Mouse (Mus musculus) C2C12 (cell line): ENCODE data around the gene Ica1. TPM values are rescaled to one million over a fixed set of nuclear protein-coding genes. Genes with fewer than 3 reads are reported as not detected.

Experiments
- H3K27me3 ChIP-seq: one replicate; pipeline ENCODE4 v1.6.1; 2011; ENCODE audit not compliant: control insufficient read depth, insufficient read depth, insufficient read length
- H3K36me3 ChIP-seq: one replicate; pipeline ENCODE4 v1.6.1; 2011; ENCODE audit not compliant: control insufficient read depth, insufficient read depth
- H3K4me3 ChIP-seq: one replicate; pipeline ENCODE4 v1.5.1; 2011; ENCODE audit warnings: mild to moderate bottlenecking, control low read depth; ENCODE audit not compliant: poor library complexity, insufficient read depth, severe bottlenecking
- H3K79me2 ChIP-seq: one replicate; pipeline ENCODE4 v1.6.1; 2011; ENCODE audit not compliant: control insufficient read depth, insufficient read depth
- H3K79me3 ChIP-seq: one replicate; pipeline ENCODE4 v1.6.1; 2011; ENCODE audit warnings: low read depth, control low read depth
- H3ac ChIP-seq: one replicate; pipeline ENCODE3; 2011; ENCODE audit warnings: low read depth; ENCODE audit not compliant: control insufficient read depth, insufficient read length
- CEBPB ChIP-seq: IDR thresholded peaks from one replicate; pipeline ENCODE4 v1.6.1; 2011; ENCODE audit warnings: low read depth, mild to moderate bottlenecking, control low read depth, moderate library complexity
- CTCF ChIP-seq: IDR thresholded peaks from one replicate; pipeline ENCODE4 v1.5.1; 2011; ENCODE audit not compliant: control insufficient read depth, insufficient read depth, insufficient read length
- FOSL1 ChIP-seq: IDR thresholded peaks from one replicate; pipeline ENCODE4 v1.8.0; 2011; ENCODE audit warnings: mild to moderate bottlenecking, low read length; ENCODE audit not compliant: poor library complexity, insufficient read depth, severe bottlenecking
- MAX ChIP-seq: IDR thresholded peaks from one replicate; pipeline ENCODE4 v1.6.1; 2011; ENCODE audit warnings: mild to moderate bottlenecking, control low read depth
- MYOD1 ChIP-seq: IDR thresholded peaks from one replicate; pipeline ENCODE4 v1.6.1; 2011; ENCODE audit warnings: low read depth; ENCODE audit not compliant: control insufficient read depth, insufficient read length
- MYOG ChIP-seq: IDR thresholded peaks from one replicate; pipeline ENCODE4 v1.6.1; 2011; ENCODE audit not compliant: control insufficient read depth, insufficient read length; ENCODE audit errors: extremely low read depth
- USF1 ChIP-seq: IDR thresholded peaks from one replicate; pipeline ENCODE4 v1.6.1; 2011; ENCODE audit warnings: low read depth, mild to moderate bottlenecking, control low read depth, moderate library complexity
- polyA plus RNA-seq: library from polyadenylated mRNA; unstranded; fragments of >200 nt; fragmentation: generic; extraction: Trizol; gene quantifications from one replicate; pipeline ENCODE4 v1.2.1, GENCODE M21; 2012; ENCODE audit warnings: missing spikeins

Ica1 gene
- polyA plus RNA-seq, 1 experiment, result 10.5 TPM

DNA sequence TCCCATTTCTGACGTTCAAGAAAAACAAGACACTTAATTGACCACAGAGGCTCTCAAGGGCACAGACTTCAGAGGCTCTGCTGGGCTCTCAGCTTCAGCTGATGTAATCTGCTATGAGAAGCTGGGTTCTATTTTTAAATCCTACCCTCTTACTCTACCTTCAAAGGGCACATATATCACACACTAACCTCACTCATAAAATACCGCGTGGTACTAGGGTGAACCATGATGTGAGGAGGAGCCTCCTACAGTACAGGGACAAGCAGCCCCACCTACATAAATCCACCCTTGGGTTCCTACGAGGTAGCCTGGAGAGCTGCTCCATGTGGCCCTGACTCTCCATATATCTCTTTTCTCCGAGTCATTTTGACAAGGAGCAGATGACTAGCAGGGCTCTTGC lies 45.8 kb downstream of the Ica1 start:
- Histone ChIP-seq H3K79me3 (no peaks in the 10 kb centered on the region), H3K4me3 (no peak overlapping the region), H3K27me3 (no peaks in the 10 kb centered on the region), H3K36me3 (peaks cover 8% of the 10 kb centered on the region), H3K79me2 (no peaks in the 10 kb centered on the region), H3ac (no peak overlapping the region)
- TF ChIP-seq FOSL1 (no peak), CTCF (no peak), MAX (no peak), MYOG (no peak), MYOD1 (no peak), CEBPB (no peak), USF1 (no peak)

DNA sequence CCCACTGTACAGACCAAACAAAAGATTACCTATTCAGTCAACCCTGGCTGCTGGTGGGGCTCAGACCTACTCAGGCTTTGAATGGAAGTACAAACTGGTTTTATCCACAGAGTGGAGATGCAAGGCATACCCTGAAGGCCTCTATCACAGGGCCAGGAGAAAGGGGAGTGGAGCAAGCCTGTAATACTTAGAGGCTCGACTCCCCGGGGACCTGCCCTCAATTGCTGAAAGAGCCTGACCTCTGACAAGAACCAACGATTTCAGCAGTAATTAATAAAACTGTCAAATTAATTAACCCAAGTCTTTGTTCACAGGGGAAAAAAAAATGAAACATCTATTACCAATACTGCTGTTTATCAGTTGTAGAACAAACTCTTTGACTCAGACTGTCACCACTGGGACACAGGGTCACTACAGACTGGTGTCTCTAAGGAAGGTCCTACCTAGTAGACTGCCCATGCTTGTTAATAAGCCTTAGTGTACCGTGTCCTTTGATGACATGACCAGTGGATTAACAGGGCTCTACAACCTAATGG lies 46.6 kb downstream of the Ica1 start:
- Histone ChIP-seq H3ac (no peak overlapping the region), H3K79me3 (no peaks in the 10 kb centered on the region), H3K4me3 (no peak overlapping the region), H3K36me3 (peaks cover 8% of the 10 kb centered on the region), H3K27me3 (no peaks in the 10 kb centered on the region), H3K79me2 (no peaks in the 10 kb centered on the region)
- TF ChIP-seq CTCF, result no peak
- TF ChIP-seq MYOD1, result no peak
- no peak for TF ChIP-seq CEBPB
- no peak for TF ChIP-seq MYOG
- TF ChIP-seq USF1, result no peak
- no peak for TF ChIP-seq FOSL1
- no peak for TF ChIP-seq MAX

DNA sequence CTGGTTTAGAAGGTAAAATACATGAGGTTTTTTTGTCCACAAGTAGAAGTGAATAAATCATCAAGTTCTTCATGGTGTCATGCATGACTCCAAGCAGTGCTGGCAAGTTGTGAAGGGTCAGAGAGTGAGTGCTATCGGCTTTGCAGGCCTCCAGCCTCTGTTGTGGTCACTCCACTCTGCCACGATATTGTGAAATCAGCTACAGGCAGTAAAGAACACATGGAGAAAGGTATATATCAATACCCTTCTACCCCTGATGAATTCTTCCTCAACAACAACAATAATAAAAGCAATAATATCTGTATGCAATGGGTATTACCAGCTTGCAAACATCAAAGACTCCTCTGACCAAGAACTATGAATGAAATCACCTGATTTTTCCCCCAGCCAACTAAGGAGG lies 47.9 kb downstream of the Ica1 start:
- Histone ChIP-seq H3K27me3 (no peaks in the 10 kb centered on the region), H3ac (no peak overlapping the region), H3K4me3 (no peak overlapping the region), H3K36me3 (peaks cover 8% of the 10 kb centered on the region), H3K79me2 (no peaks in the 10 kb centered on the region), H3K79me3 (no peaks in the 10 kb centered on the region)
- TF ChIP-seq CTCF (no peak), CEBPB (no peak), MYOG (no peak), FOSL1 (no peak), USF1 (no peak), MYOD1 (no peak), MAX (no peak)

DNA sequence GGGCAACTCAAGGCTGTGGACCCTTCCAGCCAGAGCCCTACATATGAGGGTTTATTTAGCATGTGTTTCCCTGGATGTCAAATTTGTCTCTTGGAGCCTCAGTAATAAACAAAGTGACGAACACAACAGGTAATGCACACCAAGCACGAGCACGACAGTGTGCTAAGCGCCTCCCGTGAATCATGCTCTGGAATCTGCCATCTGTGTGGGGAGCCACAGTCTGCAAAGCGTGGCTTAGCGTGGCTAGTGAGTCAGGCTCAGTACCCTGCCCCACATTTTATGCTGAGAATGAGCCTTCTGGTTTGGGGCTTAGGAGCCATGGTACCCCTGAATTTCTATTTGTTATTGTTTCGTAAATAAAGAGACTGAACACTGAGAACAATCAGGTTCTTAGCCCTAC lies 50.5 kb downstream of the Ica1 start:
- Histone ChIP-seq H3K79me2 (no peaks in the 10 kb centered on the region), H3K79me3 (no peaks in the 10 kb centered on the region), H3K4me3 (no peak overlapping the region), H3ac (no peak overlapping the region), H3K27me3 (no peaks in the 10 kb centered on the region), H3K36me3 (peaks cover 4% of the 10 kb centered on the region)
- TF ChIP-seq CEBPB (no peak), FOSL1 (no peak), MYOG (no peak), MAX (no peak), CTCF (no peak), MYOD1 (no peak), USF1 (no peak)

DNA sequence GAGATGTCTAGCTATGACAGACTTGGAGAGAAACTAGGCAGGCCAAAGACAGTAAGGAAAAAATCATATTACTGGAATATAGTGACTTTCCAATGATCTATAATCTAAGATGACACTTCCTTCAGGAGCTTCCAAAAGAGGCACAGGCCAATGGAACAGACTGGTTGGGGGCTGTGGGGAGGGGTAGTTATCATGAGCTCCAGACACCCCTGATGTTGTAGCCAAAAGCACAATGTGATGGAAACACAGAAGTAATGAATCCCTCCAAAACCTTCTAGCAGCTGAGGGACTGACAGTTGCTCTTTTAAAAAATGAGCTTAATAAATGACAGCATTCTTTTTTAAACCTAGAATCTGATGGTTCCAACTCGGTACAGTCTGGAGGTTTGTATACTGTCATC lies 52.7 kb downstream of the Ica1 start:
- Histone ChIP-seq H3K36me3 (peaks cover 4% of the 10 kb centered on the region), H3K4me3 (no peak overlapping the region), H3K27me3 (no peaks in the 10 kb centered on the region), H3K79me3 (no peaks in the 10 kb centered on the region), H3ac (no peak overlapping the region), H3K79me2 (no peaks in the 10 kb centered on the region)
- no peak for TF ChIP-seq MAX
- TF ChIP-seq FOSL1, result no peak
- no peak for TF ChIP-seq USF1
- no peak for TF ChIP-seq CTCF
- TF ChIP-seq MYOD1, result no peak
- TF ChIP-seq MYOG, result no peak
- no peak for TF ChIP-seq CEBPB

DNA sequence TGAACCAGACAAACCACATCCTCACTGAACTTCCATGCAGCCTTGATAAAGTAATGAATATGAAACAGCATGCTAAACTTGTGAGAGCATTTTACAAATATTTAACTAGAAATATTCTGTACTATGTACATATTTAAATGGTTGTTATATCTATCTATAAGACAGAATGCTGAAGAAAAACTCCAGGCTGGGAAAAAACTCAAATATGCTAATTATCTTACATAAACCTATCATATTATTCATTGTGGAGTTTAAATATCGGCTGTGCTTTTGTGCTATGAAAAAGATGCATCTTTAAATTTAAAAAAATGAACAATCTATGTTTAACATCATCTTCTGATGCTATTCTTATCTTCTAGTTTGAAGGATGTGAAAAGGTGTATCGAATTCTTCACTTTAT lies 58.6 kb downstream of the Ica1 start:
- H3ac ChIP-seq, result no peak overlapping the region
- H3K79me2 ChIP-seq, result no peaks in the 10 kb centered on the region
- TF ChIP-seq MAX (no peak), MYOG (no peak), USF1 (no peak), CEBPB (no peak), FOSL1 (no peak), MYOD1 (no peak), CTCF (no peak)
- peaks cover 4% of the 10 kb centered on the region for H3K36me3 ChIP-seq
- no peaks in the 10 kb centered on the region for H3K27me3 ChIP-seq
- H3K79me3 ChIP-seq, result no peaks in the 10 kb centered on the region
- no peak overlapping the region for H3K4me3 ChIP-seq
